Mouse (Mus musculus) kidney, adult 9 months (tissue): ENCODE results near the gene Atxn3.
"Not testable (repeated sequence)": the region's sequence is repeated elsewhere in the genome, so short reads cannot be mapped to it uniquely, and the experiment has no call there.

Experiments
- DNase-seq: peaks from one replicate; pipeline ENCODE4 v3.0.0; 2022

Atxn3 gene

GRCm38 (mm10) chr12:101957079-101957941, 736 bp downstream of the Atxn3 start:
- no peak for DNase-seq

- DNase-seq, result not testable (repeated sequence)
Observed at GRCm38 (mm10) chr12:101955821-101956220, 2.2 kb downstream of the Atxn3 start.

GRCm38 (mm10) chr12:101948801-101949200, 9.2 kb downstream of the Atxn3 start:
- no peak for DNase-seq

GRCm38 (mm10) chr12:101947986-101948385, 10.1 kb downstream of the Atxn3 start:
- DNase-seq, result no peak

- no peak for DNase-seq
Observed at GRCm38 (mm10) chr12:101937572-101937971, 20.5 kb downstream of the Atxn3 start.

- peak; percentile 28 for DNase-seq
Observed at GRCm38 (mm10) chr12:101935223-101935622, 22.8 kb downstream of the Atxn3 start.

- no peak for DNase-seq
Observed at GRCm38 (mm10) chr12:101928423-101928822, 29.6 kb downstream of the Atxn3 start.

- no peak for DNase-seq
Observed at GRCm38 (mm10) chr12:101922313-101922712, 35.7 kb downstream of the Atxn3 start.

GRCm38 (mm10) chr12:101919847-101920246, 38.2 kb downstream of the Atxn3 start:
- no peak for DNase-seq

GRCm38 (mm10) chr12:101917165-101917564, 40.9 kb downstream of the Atxn3 start:
- no peak for DNase-seq

GRCm38 (mm10) chr12:101912626-101913490, 45.2 kb downstream of the Atxn3 start, which contains the start of gene Trip11:
Gene Trip11 (minus strand): TSS chr12:101913267.
- DNase-seq, result peak; percentile 95

- DNase-seq, result no peak
Observed at GRCm38 (mm10) chr12:101911346-101911745, 46.7 kb downstream of the Atxn3 start.

GRCm38 (mm10) chr12:101910360-101910759, 47.7 kb downstream of the Atxn3 start:
- no peak for DNase-seq

GRCm38 (mm10) chr12:101905817-101906216, 52.2 kb downstream of the Atxn3 start:
- no peak for DNase-seq

GRCm38 (mm10) chr12:101904906-101905305, 53.1 kb downstream of the Atxn3 start:
- no peak for DNase-seq

- DNase-seq, result no peak
Observed at GRCm38 (mm10) chr12:101904170-101904569, 53.9 kb downstream of the Atxn3 start.

GRCm38 (mm10) chr12:101899671-101900245, 58.3 kb downstream of the Atxn3 start:
- no peak for DNase-seq

- no peak for DNase-seq
Observed at GRCm38 (mm10) chr12:101898966-101899365, 59.1 kb downstream of the Atxn3 start.

- no peak for DNase-seq
Observed at GRCm38 (mm10) chr12:101897113-101897512, 60.9 kb downstream of the Atxn3 start.

- no peak for DNase-seq
Observed at GRCm38 (mm10) chr12:101893296-101893695, 64.8 kb downstream of the Atxn3 start.

- no peak for DNase-seq
Observed at GRCm38 (mm10) chr12:101892832-101893231, 65.2 kb downstream of the Atxn3 start.

- no peak for DNase-seq
Observed at GRCm38 (mm10) chr12:101891066-101891465, 67.0 kb downstream of the Atxn3 start.

- DNase-seq, result peak; percentile 51
Observed at GRCm38 (mm10) chr12:101889351-101889750, 68.7 kb downstream of the Atxn3 start.
